Mouse (Mus musculus) cerebellum, adult 2 months (tissue): ENCODE measurements at regions not wholly inside any gene's neighbourhood (a gene's known extent, or its start where the extent isn't known, plus 50 kb on each side); places are given as distances from the start of the nearest gene placed in this dataset.

Experiments used
- CTCF ChIP-seq: fragments of 200-500 bp; IDR thresholded peaks from 2 replicates; pipeline ENCODE4 v1.5.1; 2011; ENCODE audit warnings: low read depth, mild to moderate bottlenecking, control low read depth, low read length, moderate library complexity, borderline replicate concordance; ENCODE audit not compliant: insufficient read depth
- POLR2A ChIP-seq: fragments of 200-500 bp; IDR thresholded peaks from 2 replicates; pipeline ENCODE4 v1.6.1; 2011; ENCODE audit warnings: low read length, control low read depth, borderline replicate concordance; ENCODE audit not compliant: insufficient read depth

GRCm38 (mm10) chr12:80013577-80013903 is 99.3 kb downstream of the Zfp36l1 start:
- no peak for TF ChIP-seq CTCF
- TF ChIP-seq POLR2A = no peak
